Mouse (Mus musculus) MEL (cell line): ENCODE results near the gene Tnfsf15. TPM values are rescaled to one million over a fixed set of nuclear protein-coding genes. Genes with fewer than 3 reads are reported as not detected.

Source experiments
- DNase-seq: peaks from one replicate; pipeline ENCODE4 v3.0.0; 2011; ENCODE audit warnings: low read depth, low spot score
- H3K27ac ChIP-seq: 2 replicates; pipeline ENCODE4 v1.5.1; 2012; ENCODE audit warnings: low read depth, mild to moderate bottlenecking, control low read depth, low read length, moderate library complexity; ENCODE audit not compliant: control insufficient read depth
- H3K27me3 ChIP-seq, 2 experiments: fragments of 150-350 bp in 1 of 2; sonication (generic) in 1 of 2; 2 replicates each; pipeline ENCODE4 v1.6.1; 2012; ENCODE audit warnings: low read length in 2 of 2, mild to moderate bottlenecking in 2 of 2, improper control_type of control experiment in 1 of 2, moderate library complexity in 1 of 2; ENCODE audit not compliant: insufficient read depth in 2 of 2, control insufficient read depth in 1 of 2
- H3K36me3 ChIP-seq, 2 experiments: 2 replicates each; pipeline ENCODE4 v1.6.1; 2012 to 2014; ENCODE audit warnings: low read length in 2 of 2, improper control_type of control experiment in 1 of 2, inconsistent platforms in 1 of 2, mild to moderate bottlenecking in 1 of 2; ENCODE audit not compliant: insufficient read depth in 2 of 2, control insufficient read depth in 1 of 2
- H3K4me1 ChIP-seq, 2 experiments: fragments of 150-350 bp in 1 of 2; sonication (generic) in 1 of 2; 2 replicates each; pipeline ENCODE4 v1.6.1; 2012; ENCODE audit warnings: low read length in 2 of 2, improper control_type of control experiment in 1 of 2, mild to moderate bottlenecking in 1 of 2; ENCODE audit not compliant: insufficient read depth in 2 of 2, control insufficient read depth in 1 of 2
- H3K4me3 ChIP-seq, 2 experiments: fragments of 150-350 bp in 1 of 2; sonication (generic) in 1 of 2; 2 replicates each; pipeline ENCODE4 v1.5.1; 2012; ENCODE audit warnings: low read depth in 2 of 2, low read length in 2 of 2, mild to moderate bottlenecking in 2 of 2, moderate library complexity in 2 of 2, control low read depth in 1 of 2, improper control_type of control experiment in 1 of 2; ENCODE audit not compliant: control insufficient read depth in 1 of 2, insufficient read depth in 1 of 2
- H3K79me2 ChIP-seq: 2 replicates; pipeline ENCODE4 v1.6.1; 2012; ENCODE audit warnings: mild to moderate bottlenecking, low read length, moderate library complexity; ENCODE audit not compliant: control insufficient read depth, poor library complexity, insufficient read depth
- H3K9ac ChIP-seq: 2 replicates; pipeline ENCODE4 v1.6.1; 2012; ENCODE audit warnings: low read depth, mild to moderate bottlenecking, control low read depth, low read length, moderate library complexity; ENCODE audit not compliant: control insufficient read depth, poor library complexity, severe bottlenecking
- H3K9me3 ChIP-seq: fragments of 150-350 bp; sonication (generic); replicated peaks from 2 replicates; pipeline ENCODE4 v1.6.1; 2012; ENCODE audit warnings: mild to moderate bottlenecking, low read length, improper control_type of control experiment, moderate library complexity; ENCODE audit not compliant: insufficient read depth
- BHLHE40 ChIP-seq: IDR thresholded peaks from 2 replicates; pipeline ENCODE4 v1.6.1; 2012; ENCODE audit warnings: low read depth, mild to moderate bottlenecking, inconsistent platforms, low read length, improper control_type of control experiment, borderline replicate concordance
- CHD1 ChIP-seq: IDR thresholded peaks from 2 replicates; pipeline ENCODE4 v1.6.1; 2012; ENCODE audit warnings: low read depth, mild to moderate bottlenecking, inconsistent platforms, low read length, improper control_type of control experiment
- CTCF ChIP-seq, 3 experiments: IDR thresholded peaks in 2 of 3; conservative IDR thresholded peaks in 1 of 3; 2 replicates each; pipeline ENCODE4 v1.5.1; 2011 to 2012; ENCODE audit warnings: low read length in 3 of 3, low read depth in 2 of 3, mild to moderate bottlenecking in 2 of 3, improper control_type of control experiment in 1 of 3, inconsistent platforms in 1 of 3, mixed read lengths in 1 of 3, moderate library complexity in 1 of 3; ENCODE audit not compliant: control insufficient read depth in 1 of 3, insufficient read depth in 1 of 3, poor library complexity in 1 of 3, severe bottlenecking in 1 of 3
- E2F4 ChIP-seq: IDR thresholded peaks from 2 replicates; pipeline ENCODE4 v1.6.1; 2011; ENCODE audit warnings: low read depth, low read length, improper control_type of control experiment, borderline replicate concordance
- EP300 ChIP-seq, 2 experiments: IDR thresholded peaks; 2 replicates each; pipeline ENCODE4 v1.6.1; 2011; ENCODE audit warnings: improper control_type of control experiment in 2 of 2, low read length in 2 of 2, low read depth in 1 of 2, mild to moderate bottlenecking in 1 of 2
- ETS1 ChIP-seq: IDR thresholded peaks from 2 replicates; pipeline ENCODE4 v1.6.1; 2012; ENCODE audit warnings: low read depth, mild to moderate bottlenecking, inconsistent platforms, low read length, improper control_type of control experiment, moderate library complexity
- GABPA ChIP-seq: IDR thresholded peaks from 2 replicates; pipeline ENCODE4 v1.6.1; 2012; ENCODE audit warnings: low read depth, mild to moderate bottlenecking, inconsistent platforms, low read length, improper control_type of control experiment, moderate library complexity
- GATA1 ChIP-seq: IDR thresholded peaks from 2 replicates; pipeline ENCODE4 v1.6.1; 2011; ENCODE audit warnings: low read depth, low read length, improper control_type of control experiment
- HCFC1 ChIP-seq: IDR thresholded peaks from 2 replicates; pipeline ENCODE4 v1.6.1; 2012; ENCODE audit warnings: low read depth, mild to moderate bottlenecking, inconsistent platforms, low read length, improper control_type of control experiment, moderate library complexity
- JUND ChIP-seq: IDR thresholded peaks from 2 replicates; pipeline ENCODE4 v1.6.1; 2011; ENCODE audit warnings: low read depth, mild to moderate bottlenecking, improper control_type of control experiment, low read length
- KAT2A ChIP-seq: conservative IDR thresholded peaks from 2 replicates; pipeline ENCODE4 v1.6.1; 2012; ENCODE audit warnings: low read depth, low read length, improper control_type of control experiment, inconsistent platforms
- MAFK ChIP-seq: IDR thresholded peaks from 2 replicates; pipeline ENCODE4 v1.6.1; 2011; ENCODE audit warnings: low read depth, mild to moderate bottlenecking, low read length, improper control_type of control experiment, borderline replicate concordance
- MAX ChIP-seq: IDR thresholded peaks from 2 replicates; pipeline ENCODE4 v1.6.1; 2011; ENCODE audit warnings: low read length, improper control_type of control experiment
- MEF2A ChIP-seq: IDR thresholded peaks from 2 replicates; pipeline ENCODE4 v1.6.1; 2014; ENCODE audit warnings: low read depth, mild to moderate bottlenecking, inconsistent platforms, low read length, improper control_type of control experiment; ENCODE audit not compliant: poor library complexity, insufficient replicate concordance, severe bottlenecking; ENCODE audit errors: extremely low read depth
- MXI1 ChIP-seq: IDR thresholded peaks from 2 replicates; pipeline ENCODE4 v1.6.1; 2011; ENCODE audit warnings: mild to moderate bottlenecking, low read depth, low read length, improper control_type of control experiment
- MYC ChIP-seq: IDR thresholded peaks from 2 replicates; pipeline ENCODE4 v1.6.1; 2011; ENCODE audit warnings: low read depth, mild to moderate bottlenecking, low read length, improper control_type of control experiment, moderate library complexity
- NRF1 ChIP-seq: IDR thresholded peaks from 2 replicates; pipeline ENCODE4 v1.6.1; 2014; ENCODE audit warnings: low read depth, mild to moderate bottlenecking, inconsistent platforms, low read length, improper control_type of control experiment, moderate library complexity; ENCODE audit not compliant: poor library complexity, insufficient read depth, severe bottlenecking
- POLR2AphosphoS5 ChIP-seq: IDR thresholded peaks from 2 replicates; pipeline ENCODE4 v1.6.1; 2012; ENCODE audit warnings: low read depth, borderline replicate concordance, mild to moderate bottlenecking, inconsistent platforms, low read length, moderate library complexity, mixed read lengths
- RAD21 ChIP-seq: IDR thresholded peaks from 2 replicates; pipeline ENCODE4 v1.6.1; 2011; ENCODE audit warnings: mild to moderate bottlenecking, low read depth, low read length, improper control_type of control experiment
- SIN3A ChIP-seq: IDR thresholded peaks from 2 replicates; pipeline ENCODE4 v1.6.1; 2012; ENCODE audit warnings: low read length, improper control_type of control experiment, inconsistent platforms
- TAL1 ChIP-seq: IDR thresholded peaks from 2 replicates; pipeline ENCODE4 v1.6.1; 2012; ENCODE audit warnings: mild to moderate bottlenecking, inconsistent platforms, low read length, moderate library complexity, mixed read lengths
- TBP ChIP-seq: IDR thresholded peaks from 2 replicates; pipeline ENCODE4 v1.8.0; 2011; ENCODE audit warnings: low read depth, low read length, improper control_type of control experiment
- UBTF ChIP-seq: IDR thresholded peaks from 2 replicates; pipeline ENCODE4 v1.6.1; 2012; ENCODE audit warnings: low read depth, mild to moderate bottlenecking, inconsistent platforms, low read length, improper control_type of control experiment, moderate library complexity, borderline replicate concordance; ENCODE audit not compliant: insufficient read depth
- USF1 ChIP-seq: IDR thresholded peaks from 2 replicates; pipeline ENCODE4 v1.6.1; 2014; ENCODE audit warnings: low read depth, mild to moderate bottlenecking, inconsistent platforms, low read length, improper control_type of control experiment, moderate library complexity
- ZC3H11A ChIP-seq: IDR thresholded peaks from 2 replicates; pipeline ENCODE4 v1.6.1; 2012; ENCODE audit warnings: low read depth, mild to moderate bottlenecking, inconsistent platforms, low read length, improper control_type of control experiment
- ZKSCAN1 ChIP-seq: IDR thresholded peaks from 2 replicates; pipeline ENCODE4 v1.6.1; 2012; ENCODE audit warnings: low read depth, mild to moderate bottlenecking, inconsistent platforms, low read length, improper control_type of control experiment, moderate library complexity
- ZMIZ1 ChIP-seq: IDR thresholded peaks from 2 replicates; pipeline ENCODE4 v1.6.1; 2012; ENCODE audit warnings: low read depth, mild to moderate bottlenecking, inconsistent platforms, low read length, improper control_type of control experiment, moderate library complexity
- ZNF384 ChIP-seq: IDR thresholded peaks from 2 replicates; pipeline ENCODE4 v1.6.1; 2012; ENCODE audit warnings: low read depth, mild to moderate bottlenecking, inconsistent platforms, low read length, improper control_type of control experiment
- polyA plus RNA-seq, 2 experiments: library from polyadenylated mRNA; stranded (reverse) in 1 of 2; unstranded in 1 of 2; fragments of >175 nt in 1 of 2; fragments of >200 nt in 1 of 2; gene quantifications; 2 replicates each; pipeline versions ENCODE4 v1.2.1 to v1.2.4; 2012; ENCODE audit warnings: low replicate concordance in 2 of 2, low read depth in 1 of 2; ENCODE audit not compliant: insufficient read length in 2 of 2, insufficient read depth in 1 of 2, missing spikeins in 1 of 2
- total RNA-seq: library from RNA; depleted of rRNA; stranded (reverse); fragments of 300-350 nt; gene quantifications from 2 replicates; pipeline ENCODE4 v1.2.3, GENCODE M21; 2012

Gene Tnfsf15
- total and polyA plus RNA-seq, 3 experiments, result not detected

DNA sequence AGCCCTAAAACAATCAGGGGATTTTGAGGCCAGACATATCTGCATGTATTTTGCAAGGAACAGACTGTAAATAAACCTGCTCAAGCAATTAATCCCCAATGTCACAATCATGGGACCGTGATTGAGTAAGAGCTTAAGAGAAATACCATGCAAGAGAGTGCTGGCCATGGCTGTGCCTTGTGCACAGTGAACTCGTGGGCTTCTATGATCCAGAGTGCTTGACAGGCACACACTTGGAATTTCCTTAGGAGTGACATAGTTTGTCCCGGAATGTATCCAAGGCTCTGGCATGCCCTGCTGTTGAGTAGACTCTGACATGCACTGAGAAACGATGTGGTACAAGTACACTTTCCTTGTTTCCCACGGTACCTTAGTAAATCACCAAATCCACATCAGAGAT is 18.9 kb downstream of the Tnfsf15 start:
- Histone ChIP-seq H3K9me3 (no peaks in the 10 kb centered on the region), H3K27ac (no peak overlapping the region), H3K27me3 (no peaks in the 10 kb centered on the region), H3K4me1 (no peaks in the 10 kb centered on the region), H3K9ac (no peak overlapping the region), H3K4me3 (no peak overlapping the region), H3K36me3 (no peaks in the 10 kb centered on the region), H3K79me2 (no peaks in the 10 kb centered on the region)
- DNase-seq, result no peak
- no peak for TF ChIP-seq SIN3A
- no peak for TF ChIP-seq MEF2A
- TF ChIP-seq RAD21, result no peak
- TF ChIP-seq MXI1, result no peak
- no peak for TF ChIP-seq ZKSCAN1
- no peak for TF ChIP-seq ZMIZ1
- no peak for TF ChIP-seq NRF1
- no peak for TF ChIP-seq EP300 (IDR thresholded peaks at IDR 0.05; ENCODE audit: low read depth in 1 of 2, low read length in 2 of 2)
- TF ChIP-seq CTCF (IDR thresholded peaks at IDR 0.05 in 2 of 3, conservative IDR thresholded peaks at IDR 0.05 in 1 of 3; ENCODE audit: control insufficient read depth in 1 of 3, insufficient read depth in 1 of 3, low read depth in 2 of 3, low read length in 3 of 3, poor library complexity in 1 of 3, severe bottlenecking in 1 of 3), result no peak
- TF ChIP-seq ZC3H11A, result no peak
- TF ChIP-seq ZNF384, result no peak
- no peak for TF ChIP-seq MYC
- TF ChIP-seq KAT2A, result no peak

DNA sequence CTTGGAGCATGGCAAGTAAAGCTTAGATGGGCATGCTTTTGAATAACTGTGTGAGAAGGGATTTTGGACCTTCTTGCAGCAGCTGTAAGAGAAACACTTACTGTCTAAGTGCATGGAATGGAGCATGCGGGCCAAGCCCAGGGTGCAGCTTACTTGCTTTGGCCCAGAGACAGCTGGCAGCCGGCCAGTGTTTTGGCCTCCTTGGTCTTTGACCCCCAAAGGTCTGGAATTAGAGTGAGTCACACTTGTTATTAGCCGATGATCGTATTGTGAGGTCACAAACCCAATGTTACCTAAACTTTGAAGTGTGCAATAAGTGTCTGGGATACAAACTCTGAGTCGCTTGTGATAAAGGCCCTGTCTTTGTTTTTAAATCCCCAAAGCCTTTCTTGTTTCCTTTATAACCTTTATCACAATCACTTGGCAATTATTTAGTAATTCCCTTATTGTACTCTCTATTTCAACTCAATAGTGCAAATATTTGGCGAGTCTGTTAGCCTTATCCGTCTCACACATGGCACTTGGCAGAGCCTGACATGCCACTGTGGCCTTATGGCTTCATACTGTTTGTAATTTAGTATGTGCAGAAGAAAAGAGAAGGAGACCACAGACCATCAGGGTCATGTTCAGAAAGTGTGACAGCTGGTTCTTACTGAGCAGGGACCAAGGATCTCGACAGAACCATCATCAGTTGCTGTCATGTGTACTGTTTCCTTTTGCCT is 26.8 kb downstream of the Tnfsf15 start:
- H3K27me3 ChIP-seq, result no peaks in the 10 kb centered on the region

More for the DNA sequence above, 26.8 kb downstream of the Tnfsf15 start:
- no peaks in the 10 kb centered on the region for H3K36me3 ChIP-seq
- no peak overlapping the region for H3K9ac ChIP-seq
- H3K9me3 ChIP-seq, result no peaks in the 10 kb centered on the region
- H3K4me3 ChIP-seq, result no peak overlapping the region
- no peak overlapping the region for H3K27ac ChIP-seq
- no peak for DNase-seq
- no peak for TF ChIP-seq USF1
- TF ChIP-seq TBP, result no peak
- no peak for TF ChIP-seq MAX
- TF ChIP-seq E2F4, result no peak
- no peak for TF ChIP-seq RAD21
- TF ChIP-seq CTCF (IDR thresholded peaks at IDR 0.05 in 2 of 3, conservative IDR thresholded peaks at IDR 0.05 in 1 of 3; ENCODE audit: control insufficient read depth in 1 of 3, insufficient read depth in 1 of 3, low read depth in 2 of 3, low read length in 3 of 3, poor library complexity in 1 of 3, severe bottlenecking in 1 of 3), result no peak
- TF ChIP-seq TAL1, result no peak
- TF ChIP-seq MAFK, result no peak
- TF ChIP-seq CHD1, result no peak
- TF ChIP-seq GATA1, result no peak
- no peak for TF ChIP-seq JUND
- no peak for TF ChIP-seq HCFC1
- no peak for TF ChIP-seq UBTF
- no peak for TF ChIP-seq SIN3A
- no peak for TF ChIP-seq ZC3H11A
- no peak for TF ChIP-seq POLR2AphosphoS5
- no peak for TF ChIP-seq BHLHE40
- no peak for TF ChIP-seq ETS1
- no peak for TF ChIP-seq GABPA
- TF ChIP-seq ZNF384, result no peak
- H3K79me2 ChIP-seq, result no peaks in the 10 kb centered on the region
- H3K4me1 ChIP-seq, result no peaks in the 10 kb centered on the region
